Mouse (Mus musculus) T-helper 2 cell (primary cell): ENCODE results near the gene Hs2st1.
"Not testable (repeated sequence)": the region's sequence is repeated elsewhere in the genome, so short reads cannot be mapped to it uniquely, and the experiment has no call there.

Experiments
- in situ Hi-C: fragments of 300-600 bp; cut with MboI, MseI; formaldehyde crosslinking; loops from one replicate; pipeline ENCODE4 v1.15.1; 2025; ENCODE audit warnings: high pct_unique_total_duplicates

The Hs2st1 gene

GRCm38 (mm10) chr3:144570047-144570815 is at the start of gene Hs2st1, which contains the start of gene Selenof:
TSS of gene Hs2st1 (minus strand) at chr3:144570181.
TSS of gene Selenof (plus strand) at chr3:144570304.
- in situ Hi-C loops, result loop anchor here (5.0 to 10.0 kb wide), 2 partner anchors 147 to 1175 kb away; no protein-coding TSS in a partner anchor

DNA sequence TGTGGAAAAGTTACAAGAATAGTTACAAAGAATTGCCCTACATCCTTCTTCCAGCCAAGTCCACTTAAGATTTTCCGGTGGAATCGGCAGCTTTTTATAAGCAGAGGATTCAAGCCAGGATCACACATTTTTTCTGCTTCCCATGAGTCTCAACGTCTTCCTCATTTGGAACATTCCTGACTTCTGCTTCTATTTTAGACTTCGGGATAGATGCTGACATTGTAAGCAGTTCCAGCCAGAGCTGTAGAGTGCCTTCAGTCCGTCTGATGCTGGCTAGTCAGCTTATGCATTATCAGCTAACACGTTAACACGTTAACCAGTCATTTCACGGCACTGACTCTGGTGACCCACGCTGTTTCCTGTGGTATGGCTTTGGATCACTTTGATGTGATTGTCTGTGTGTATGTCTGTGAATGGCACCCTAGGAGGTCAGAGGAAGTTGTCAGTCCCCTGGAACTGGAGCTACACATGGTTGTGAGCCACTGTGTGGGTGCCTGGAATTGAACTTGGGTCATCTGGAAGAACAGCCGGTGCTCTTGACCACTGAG is 47.7 kb upstream of the Hs2st1 start:
- in situ Hi-C loops, result loop anchor here (5.0 kb wide), 1 partner anchor 165 kb away; no protein-coding TSS in a partner anchor

GRCm38 (mm10) chr3:144616654-144617425 is 46.9 kb upstream of the Hs2st1 start:
- in situ Hi-C loops, result loop anchor here (5.0 kb wide), 1 partner anchor 165 kb away; no protein-coding TSS in a partner anchor

DNA sequence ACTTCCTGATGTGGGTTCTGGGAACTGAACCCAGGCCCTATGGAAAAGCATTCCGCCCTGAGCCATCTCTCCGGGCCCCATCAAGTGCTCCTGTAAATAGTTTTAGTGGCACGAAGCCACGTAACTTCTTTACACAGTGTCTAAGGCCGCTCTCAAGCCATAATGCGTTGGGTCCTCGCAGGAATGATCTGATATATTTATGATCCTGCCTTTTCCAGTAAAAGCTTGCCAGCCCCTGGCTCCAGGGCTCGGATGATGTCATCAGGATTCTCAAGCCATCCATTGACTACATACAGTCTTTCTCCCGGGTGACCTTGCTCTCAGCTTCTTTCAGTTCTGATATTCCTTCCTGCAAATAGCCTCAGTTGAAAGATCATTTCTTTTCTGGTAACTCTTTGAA is 45.5 kb upstream of the Hs2st1 start:
- in situ Hi-C loops, result loop anchor here (5.0 kb wide), 1 partner anchor 163 kb away; no protein-coding TSS in a partner anchor

- in situ Hi-C loops, result loop anchor here (5.0 kb wide), 1 partner anchor 162 kb away; no protein-coding TSS in a partner anchor
Observed at GRCm38 (mm10) chr3:144614698-144615097, 44.7 kb upstream of the Hs2st1 start.

- in situ Hi-C loops, result no loop called here
Observed at GRCm38 (mm10) chr3:144614277-144614676, 44.3 kb upstream of the Hs2st1 start.

DNA sequence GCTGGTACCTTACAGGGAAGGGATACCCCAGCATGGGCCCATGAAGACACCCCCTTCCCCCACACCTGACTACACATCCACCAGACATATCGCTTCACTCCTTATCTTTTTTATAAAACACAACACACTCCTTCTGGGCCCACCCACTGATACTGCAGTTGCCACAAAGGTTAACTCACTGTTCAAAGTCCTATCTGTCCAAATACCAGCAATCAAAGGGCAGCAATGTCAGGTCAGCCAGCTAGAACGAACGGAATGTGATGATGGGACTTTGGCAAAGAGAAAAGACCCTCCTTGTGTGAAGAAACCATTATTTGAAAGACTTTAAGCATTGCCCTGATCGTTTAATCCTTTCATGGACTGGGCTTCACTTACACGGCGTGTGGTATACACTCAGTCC is 42.4 kb upstream of the Hs2st1 start:
- in situ Hi-C loops, result no loop called here

DNA sequence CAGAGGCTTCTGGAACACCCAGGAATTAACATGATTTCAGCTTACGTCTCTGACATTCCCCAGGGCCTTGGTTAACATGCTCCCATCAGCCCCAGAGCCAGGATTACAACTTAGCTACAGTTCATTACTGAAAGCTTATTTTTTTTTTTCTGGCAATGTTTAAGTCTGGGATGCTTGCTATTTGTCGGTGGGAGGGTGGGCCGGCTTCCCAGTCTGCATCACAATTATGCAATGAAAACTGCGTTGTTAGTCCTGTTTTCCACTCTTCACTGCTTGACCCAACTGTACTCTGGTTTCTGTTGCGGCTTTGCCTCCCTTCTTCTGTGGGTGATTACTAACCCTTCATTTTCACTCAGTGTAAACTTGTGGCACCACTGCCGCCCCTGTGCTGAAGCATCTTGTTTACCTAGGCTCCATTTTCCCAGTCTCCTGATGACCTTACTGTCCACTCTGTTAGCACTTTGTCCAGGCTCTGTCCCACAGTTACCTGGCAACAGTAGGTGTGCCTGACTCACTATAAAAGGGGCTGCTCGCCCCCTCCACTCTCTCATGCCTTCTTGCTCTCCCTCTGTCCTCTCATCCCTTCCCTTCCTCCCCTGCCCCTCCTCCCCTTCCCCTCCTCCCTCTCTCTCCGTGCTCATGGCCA is 41.8 kb upstream of the Hs2st1 start:
- in situ Hi-C loops, result no loop called here

GRCm38 (mm10) chr3:144610759-144611158 is 40.8 kb upstream of the Hs2st1 start:
- in situ Hi-C loops, result no loop called here

DNA sequence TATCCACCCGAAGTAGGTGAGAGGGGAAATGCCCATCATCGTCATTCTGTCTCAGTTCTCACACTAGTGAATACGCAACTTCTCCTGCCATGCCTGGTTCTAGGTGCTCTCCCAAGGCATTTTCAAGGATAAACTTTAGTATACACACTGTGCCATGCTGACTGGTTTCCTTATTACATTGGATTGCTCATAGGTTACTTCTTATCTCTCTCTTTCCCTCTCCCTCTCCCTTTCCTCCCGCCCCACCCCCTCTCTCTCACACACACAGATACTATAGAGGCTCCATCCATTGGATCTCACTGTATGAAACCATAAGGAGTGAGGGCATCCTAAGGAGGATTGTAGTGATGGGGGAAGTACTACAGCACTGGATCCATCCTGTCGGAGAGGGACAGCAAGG is 38.1 kb upstream of the Hs2st1 start:
- in situ Hi-C loops, result no loop called here

- in situ Hi-C loops, result no loop called here
Observed at GRCm38 (mm10) chr3:144606449-144606848, 36.5 kb upstream of the Hs2st1 start.

DNA sequence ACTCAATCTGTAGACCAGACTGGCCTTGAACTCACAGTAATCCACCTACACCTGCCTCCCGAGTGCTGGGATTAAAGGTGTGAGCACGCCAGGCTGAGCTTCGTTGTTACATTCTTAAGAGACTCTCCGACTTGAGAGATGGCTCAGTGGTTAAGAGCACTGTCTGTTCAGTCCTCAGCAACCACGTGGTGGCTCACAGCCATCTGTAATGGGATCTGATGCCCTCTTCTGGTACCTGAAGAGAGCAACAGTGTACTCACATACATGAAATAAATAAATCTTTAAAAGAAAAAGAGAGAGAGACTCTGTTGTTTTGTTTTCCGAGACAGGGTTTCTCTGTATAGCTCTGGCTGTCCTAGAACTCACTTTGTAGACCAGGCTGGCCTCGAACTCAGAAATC is 35.8 kb upstream of the Hs2st1 start:
- in situ Hi-C loops, result not testable (repeated sequence)

- in situ Hi-C loops, result no loop called here
Observed at GRCm38 (mm10) chr3:144604205-144604604, 34.2 kb upstream of the Hs2st1 start.

- in situ Hi-C loops, result no loop called here
Observed at GRCm38 (mm10) chr3:144603558-144603957, 33.6 kb upstream of the Hs2st1 start.

GRCm38 (mm10) chr3:144602819-144603218 is 32.8 kb upstream of the Hs2st1 start:
- in situ Hi-C loops, result no loop called here

DNA sequence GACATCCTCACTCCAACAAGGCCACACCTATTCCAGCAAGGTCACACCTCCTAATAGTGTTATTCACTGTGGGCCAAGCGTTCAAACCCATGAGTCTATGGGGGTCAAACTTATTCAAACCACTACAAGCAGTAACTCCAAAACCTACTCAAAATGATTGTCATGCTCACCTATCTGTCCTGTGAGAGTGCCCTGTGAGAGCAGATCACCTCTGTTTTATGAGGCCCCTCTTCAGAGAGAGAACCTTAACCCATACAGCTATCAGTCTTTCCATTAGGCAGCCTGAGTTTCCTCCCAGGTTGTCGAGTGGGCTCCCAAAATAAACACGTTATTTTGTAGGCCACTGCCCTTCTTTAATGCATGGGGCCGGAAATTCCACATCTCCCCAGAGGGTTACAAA is 32.4 kb upstream of the Hs2st1 start:
- in situ Hi-C loops, result no loop called here

- in situ Hi-C loops, result no loop called here
Observed at GRCm38 (mm10) chr3:144597790-144598467, 27.9 kb upstream of the Hs2st1 start.

DNA sequence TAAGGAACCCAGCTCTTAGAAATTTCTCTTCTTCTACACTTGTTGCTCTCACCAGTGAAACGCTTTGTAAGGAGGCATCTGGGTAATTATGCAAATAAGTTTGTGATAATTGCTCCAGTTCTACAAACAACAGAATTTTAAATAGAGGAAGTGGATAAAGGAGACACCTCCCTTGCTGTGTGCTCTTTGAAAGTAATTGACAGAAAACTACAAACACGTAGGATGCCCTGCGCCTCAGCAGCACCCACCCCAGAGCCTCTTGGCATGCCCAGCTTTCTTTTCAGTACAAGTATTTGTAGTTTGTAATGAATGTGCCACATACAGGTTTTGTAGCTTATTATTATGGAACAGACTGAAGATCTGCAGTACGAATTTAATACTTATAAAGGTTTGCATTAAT is 27.1 kb upstream of the Hs2st1 start:
- in situ Hi-C loops, result no loop called here

DNA sequence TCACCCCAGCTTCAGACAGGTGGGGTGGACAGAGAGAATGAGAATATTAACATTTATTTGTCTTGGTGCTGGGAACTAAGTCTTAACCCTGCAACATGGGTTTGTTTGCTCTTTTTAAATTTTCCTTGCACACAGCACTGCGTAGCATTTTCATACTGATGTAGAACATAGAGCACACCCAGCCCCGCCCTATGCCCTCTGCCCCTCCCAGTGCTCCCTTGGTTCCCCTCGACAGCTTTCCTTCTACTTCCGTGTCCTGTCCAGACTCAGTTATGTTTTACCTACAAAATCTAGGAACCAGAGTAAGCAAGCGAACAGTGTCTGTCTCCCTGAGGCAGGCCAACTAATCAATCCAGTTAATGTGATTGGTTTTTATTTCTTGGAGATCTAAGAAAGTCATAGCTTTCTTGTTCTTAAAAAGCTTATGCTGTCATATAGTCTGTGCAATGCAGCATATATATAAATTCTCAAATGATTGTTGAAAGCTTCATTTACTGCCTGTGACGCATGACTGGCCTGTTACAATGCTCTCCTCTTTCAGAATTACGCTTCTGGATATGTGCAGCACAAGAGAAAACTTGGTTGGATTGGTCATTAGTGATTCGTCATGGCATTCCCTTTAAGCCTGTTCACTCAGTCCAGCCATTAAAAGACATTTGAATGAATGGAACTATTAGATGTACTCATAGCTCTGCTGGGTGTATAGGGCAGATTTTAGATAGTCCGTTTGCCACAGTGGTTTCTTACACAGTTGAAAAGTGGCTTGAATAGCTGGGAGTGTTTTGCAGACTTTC is 23.2 kb upstream of the Hs2st1 start:
- in situ Hi-C loops, result no loop called here

- in situ Hi-C loops, result no loop called here
Observed at GRCm38 (mm10) chr3:144589189-144589890, 19.4 kb upstream of the Hs2st1 start.
